Mouse (Mus musculus) liver, embryonic 14.5 days (tissue): ENCODE data around the gene Gpx5.

Experiments used
- CTCF ChIP-seq: IDR thresholded peaks from 2 replicates; pipeline ENCODE4 v1.5.1; 2016; ENCODE audit warnings: antibody characterized with exemption, low read depth, control low read depth
- EP300 ChIP-seq: IDR thresholded peaks from 2 replicates; pipeline ENCODE4 v1.6.1; 2016; ENCODE audit warnings: antibody characterized with exemption, low read depth

- TF ChIP-seq CTCF: no peak
- TF ChIP-seq EP300: no peak
These were observed 55.8 kb downstream of the Gpx5 start for GRCm38 (mm10) chr13:21236714-21237113.
